Mouse (Mus musculus) cortical plate, adult 2 months (tissue): ENCODE data around the gene Wapl.

Experiments used
- CTCF ChIP-seq: fragments of 200-500 bp; IDR thresholded peaks from 2 replicates; pipeline ENCODE4 v1.5.1; 2011; ENCODE audit warnings: mild to moderate bottlenecking, control low read depth, low read length; ENCODE audit not compliant: insufficient read depth; ENCODE audit errors: extremely low read depth
- POLR2A ChIP-seq: fragments of 200-500 bp; IDR thresholded peaks from 2 replicates; pipeline ENCODE4 v1.6.1; 2011; ENCODE audit warnings: mild to moderate bottlenecking, low read length, control low read depth; ENCODE audit not compliant: insufficient read depth; ENCODE audit errors: extremely low read depth

- TF ChIP-seq CTCF (no peak), POLR2A (no peak)
Observed at GRCm38 (mm10) chr14:34771601-34772000, 97.9 kb downstream of the Wapl start.
